Comparison of ENCODE assay signal across 8 mouse cellular contexts in the genomic region with DNA sequence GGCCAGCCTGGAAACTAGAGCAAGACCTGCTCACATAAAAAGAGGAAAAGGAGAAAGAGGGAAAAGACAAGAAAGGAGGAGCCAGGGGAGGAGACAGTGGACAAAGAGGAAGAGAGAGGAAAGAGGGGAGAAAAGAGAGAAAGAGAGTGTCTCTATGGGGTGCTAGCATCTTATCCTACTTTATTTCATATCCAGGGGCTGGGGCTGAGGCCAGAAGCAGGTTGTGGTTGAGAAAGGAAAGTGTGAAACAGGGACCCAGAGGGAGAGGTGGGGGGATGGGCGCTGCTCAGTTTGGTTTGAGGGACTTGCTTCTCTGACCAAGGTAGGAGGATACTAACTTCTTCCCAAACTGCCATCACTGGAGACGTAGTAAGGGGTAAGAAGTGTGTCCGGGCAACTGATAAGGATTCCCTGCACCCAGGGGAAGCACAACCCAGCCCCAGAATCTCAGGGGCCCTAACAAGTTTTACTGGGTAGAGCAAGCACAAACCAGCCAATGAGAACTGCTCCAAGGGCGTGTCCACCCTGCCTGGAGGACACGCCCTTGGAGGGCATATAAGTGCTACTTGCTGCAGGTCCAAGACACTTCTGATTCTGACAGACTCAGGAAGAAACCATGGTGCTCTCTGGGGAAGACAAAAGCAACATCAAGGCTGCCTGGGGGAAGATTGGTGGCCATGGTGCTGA. TPM values are rescaled to one million over a fixed set of nuclear protein-coding genes. Genes with fewer than 3 reads are reported as not detected.
DNase-seq lines count a peak whose midpoint lies in the region; ATAC-seq and TF ChIP-seq lines count a peak whose summit lies in the region.
"Not testable (repeated sequence)": the region's sequence is repeated elsewhere in the genome, so short reads cannot be mapped to it uniquely, and the experiment has no call there.

A gene (plus strand): TSS at position 421 of the 687 bp plus-strand sequence.

- TF ChIP-seq RAD21 in MEL (IDR thresholded peaks at IDR 0.05; ENCODE audit: low read depth, low read length): not testable (repeated sequence)

- H3K9ac ChIP-seq in MEL (ENCODE audit: control insufficient read depth, low read depth, low read length, poor library complexity, severe bottlenecking); embryonic facial prominence, embryonic 11.5 days (replicated peaks; ENCODE audit: low read length); heart, postnatal 0 days (replicated peaks; ENCODE audit: low read depth, low read length); lung, embryonic 15.5 days; neural tube, embryonic 13.5 days: not testable (repeated sequence)

- peaks cover 5 to 16% of the 10 kb centered on the region in 2 experiments; a peak in 3 of 4 replicates for H3K4me1 ChIP-seq in MEL (ENCODE audit: control insufficient read depth in 1 of 2, insufficient read depth in 2 of 2, low read length in 2 of 2)
- H3K4me1 ChIP-seq in embryonic facial prominence, embryonic 11.5 days (ENCODE audit: control insufficient read depth, insufficient read depth, low read length); heart, postnatal 0 days (ENCODE audit: control insufficient read depth, insufficient read depth); kidney, adult 2 months (ENCODE audit: control insufficient read depth, insufficient read depth, low read length); lung, embryonic 15.5 days; neural tube, embryonic 13.5 days (replicated peaks): not testable (repeated sequence)

- peak; percentile 66 for DNase-seq in MEL (ENCODE audit: low read depth, low spot score)
- not testable (repeated sequence) for DNase-seq in embryonic facial prominence, embryonic 11.5 days (ENCODE audit: low spot score); gastrocnemius, adult 8-10 months (ENCODE audit: low spot score in 2 of 2); heart, postnatal 0 days (ENCODE audit: low spot score); kidney, adult 2 months; left cerebral cortex, postnatal 36 days (ENCODE audit: low spot score in 2 of 2)

- peak within 1 kb of the TSS in 1 of 2 experiments; percentile 24; a peak in 1 of 4 replicates for H3K4me3 ChIP-seq in MEL (ENCODE audit: control insufficient read depth in 1 of 2, insufficient read depth in 1 of 2, low read depth in 2 of 2, low read length in 2 of 2)
- not testable (repeated sequence) for H3K4me3 ChIP-seq in embryonic facial prominence, embryonic 11.5 days (ENCODE audit: low read depth, low read length); heart, postnatal 0 days (ENCODE audit: low read depth, low read length); kidney, adult 2 months (ENCODE audit: insufficient read depth, low read depth, low read length); lung, embryonic 15.5 days; neural tube, embryonic 13.5 days

- H3K36me3 ChIP-seq in MEL (ENCODE audit: control insufficient read depth in 1 of 2, insufficient read depth in 2 of 2, low read length in 2 of 2); embryonic facial prominence, embryonic 11.5 days (replicated peaks; ENCODE audit: control insufficient read depth, insufficient read depth, low read depth, low read length); heart, postnatal 0 days (replicated peaks; ENCODE audit: control insufficient read depth, insufficient read depth, low read length); kidney, adult 2 months (ENCODE audit: control insufficient read depth, insufficient read depth, low read length); lung, embryonic 15.5 days; neural tube, embryonic 13.5 days: not testable (repeated sequence)

- H3K79me2 ChIP-seq in MEL (ENCODE audit: control insufficient read depth, insufficient read depth, low read length, poor library complexity): not testable (repeated sequence)

- intact Hi-C loops in left cerebral cortex, postnatal 36 days (cut with DNase I): not testable (repeated sequence)

- not testable (repeated sequence) for ATAC-seq in embryonic facial prominence, embryonic 11.5 days (replicated peaks; ENCODE audit: insufficient number of reproducible peaks, low FRiP score, low TSS enrichment, low read depth); heart, postnatal 0 days (ENCODE audit: insufficient read depth, low read depth); neural tube, embryonic 13.5 days (ENCODE audit: low read depth)
- peak; percentile 57 for ATAC-seq in lung, embryonic 15.5 days (ENCODE audit: borderline replicate concordance, extremely low read depth, low FRiP score, low TSS enrichment)

- not testable (repeated sequence) for H3K4me2 ChIP-seq in embryonic facial prominence, embryonic 11.5 days (ENCODE audit: low read depth, low read length); heart, postnatal 0 days (ENCODE audit: low read depth, low read length); lung, embryonic 15.5 days; neural tube, embryonic 13.5 days

- not testable (repeated sequence) for TF ChIP-seq POLR2A in MEL (IDR thresholded peaks at IDR 0.05; ENCODE audit: control insufficient read depth in 1 of 2, insufficient read depth in 1 of 2, low read depth in 1 of 2, low read length in 2 of 2, poor library complexity in 1 of 2); kidney, adult 2 months (IDR thresholded peaks at IDR 0.05; ENCODE audit: low read depth, low read length)

- not testable (repeated sequence) for H3K9me3 ChIP-seq in MEL (replicated peaks; ENCODE audit: insufficient read depth, low read length); embryonic facial prominence, embryonic 11.5 days (replicated peaks; ENCODE audit: control insufficient read depth, low read length); heart, postnatal 0 days (replicated peaks; ENCODE audit: control insufficient read depth, low read length); lung, embryonic 15.5 days; neural tube, embryonic 13.5 days

- H3K27ac ChIP-seq in MEL (ENCODE audit: control insufficient read depth, low read depth, low read length): peak within 1 kb of the TSS; percentile 3; the same call in 1 of the 2 replicates
- not testable (repeated sequence) for H3K27ac ChIP-seq in embryonic facial prominence, embryonic 11.5 days (replicated peaks; ENCODE audit: low read depth, low read length); heart, postnatal 0 days (ENCODE audit: low read depth); kidney, adult 2 months (ENCODE audit: insufficient read depth, low read depth, low read length); lung, embryonic 15.5 days; neural tube, embryonic 13.5 days (replicated peaks)

- not testable (repeated sequence) for TF ChIP-seq CTCF in MEL (IDR thresholded peaks at IDR 0.05 in 2 of 3, conservative IDR thresholded peaks at IDR 0.05 in 1 of 3; ENCODE audit: control insufficient read depth in 1 of 3, insufficient read depth in 1 of 3, low read depth in 2 of 3, low read length in 3 of 3, poor library complexity in 1 of 3, severe bottlenecking in 1 of 3); heart, postnatal 0 days (IDR thresholded peaks at IDR 0.05; ENCODE audit: low read depth); kidney, adult 2 months (conservative IDR thresholded peaks at IDR 0.05; ENCODE audit: insufficient read depth, insufficient read length, low read depth, low read length)

- H3K27me3 ChIP-seq in MEL (ENCODE audit: control insufficient read depth in 1 of 2, insufficient read depth in 2 of 2, low read length in 2 of 2); embryonic facial prominence, embryonic 11.5 days (ENCODE audit: control insufficient read depth, insufficient read depth, low read length); kidney, adult 2 months (replicated peaks; ENCODE audit: control insufficient read depth, insufficient read depth, low read length); neural tube, embryonic 13.5 days: not testable (repeated sequence)
- peaks cover 23% of the 10 kb centered on the region for H3K27me3 ChIP-seq in heart, postnatal 0 days (ENCODE audit: control insufficient read depth, insufficient read depth, low read length)
- H3K27me3 ChIP-seq in lung, embryonic 15.5 days: peaks cover 20% of the 10 kb centered on the region

- not testable (repeated sequence) for TF ChIP-seq EP300 in MEL (IDR thresholded peaks at IDR 0.05; ENCODE audit: low read depth in 1 of 2, low read length in 2 of 2); heart, postnatal 0 days (IDR thresholded peaks at IDR 0.05; ENCODE audit: low read depth)

- WGBS in embryonic facial prominence, embryonic 11.5 days: 57% methylated on average over 1 of the region's 5 CpGs
- 29% methylated on average over 1 of the region's 5 CpGs for WGBS in heart, postnatal 0 days
- WGBS in kidney, adult 2 months: 69% methylated on average over 1 of the region's 5 CpGs
- WGBS in lung, embryonic 15.5 days: 25% methylated on average over 1 of the region's 5 CpGs
- 75% methylated on average over 1 of the region's 5 CpGs for WGBS in neural tube, embryonic 13.5 days

RNA-seq across cellular contexts. Expression of the gene that starts here (rescaled TPM):
- 211 and 272 TPM in 2 replicates for total RNA-seq in MEL (2012; rRNA removed)
- 100 to 1,000 TPM; 313 to 334 TPM for polyA plus RNA-seq in MEL (2012; ENCODE audit: insufficient read depth in 1 of 2, insufficient read length in 2 of 2, low read depth in 1 of 2, low replicate concordance in 2 of 2, missing spikeins in 1 of 2)
- polyA plus RNA-seq in embryonic facial prominence, embryonic 11.5 days (2014; fragmentation: Nextera tagmentation; extraction: Ambion mirVana): 2,270 and 2,500 TPM in 2 replicates
- 100 to 1,000 TPM; 119 to 302 (median 188) TPM for total RNA-seq in gastrocnemius, adult 8-10 months (2022)
- total RNA-seq in heart, postnatal 0 days (2014; rRNA removed; ENCODE audit: low replicate concordance): 1,456 and 1,841 TPM in 2 replicates
- polyA plus RNA-seq in heart, postnatal 0 days (2015; fragmentation: Nextera tagmentation; extraction: Ambion mirVana): 2,150 and 3,333 TPM in 2 replicates
- polyA plus RNA-seq in kidney, adult 2 months (2012; rRNA removed): 1,733 and 2,108 TPM in 2 replicates
- total RNA-seq in left cerebral cortex, postnatal 36 days (2021): 100 to 1,000 TPM; 361 to 431 TPM
- polyA plus RNA-seq in lung, embryonic 15.5 days (2015; fragmentation: Nextera tagmentation; extraction: Ambion mirVana): 7,834 and 8,642 TPM in 2 replicates
- 2,421 and 2,557 TPM in 2 replicates for polyA plus RNA-seq in neural tube, embryonic 13.5 days (2015; fragmentation: Nextera tagmentation; extraction: Ambion mirVana)
